Mouse (Mus musculus) kidney, adult 2 months (tissue): ENCODE measurements around the gene Kcna2. TPM values are rescaled to one million over a fixed set of nuclear protein-coding genes. Genes with fewer than 3 reads are reported as not detected.

Source experiments
- DNase-seq: peaks from one replicate; pipeline ENCODE4 v3.0.0; 2021
- H3K27ac ChIP-seq: fragments of 200-500 bp; 2 replicates; pipeline ENCODE4 v1.5.1; 2012; ENCODE audit warnings: low read depth, low read length, control low read depth, inconsistent platforms; ENCODE audit not compliant: insufficient read depth
- H3K27me3 ChIP-seq: fragments of 200-500 bp; replicated peaks from 2 replicates; pipeline ENCODE4 v1.6.1; 2012; ENCODE audit warnings: mild to moderate bottlenecking, moderate library complexity, low read length, inconsistent platforms; ENCODE audit not compliant: control insufficient read depth, insufficient read depth
- H3K36me3 ChIP-seq: fragments of 200-500 bp; 2 replicates; pipeline ENCODE4 v1.6.1; 2012; ENCODE audit warnings: mild to moderate bottlenecking, moderate library complexity, low read length, inconsistent platforms; ENCODE audit not compliant: control insufficient read depth, insufficient read depth
- H3K4me1 ChIP-seq: fragments of 200-500 bp; 2 replicates; pipeline ENCODE4 v1.6.1; 2011; ENCODE audit warnings: low read length; ENCODE audit not compliant: control insufficient read depth, insufficient read depth
- H3K4me3 ChIP-seq: fragments of 200-500 bp; 2 replicates; pipeline ENCODE4 v1.5.1; 2011; ENCODE audit warnings: mild to moderate bottlenecking, low read depth, low read length, control low read depth; ENCODE audit not compliant: insufficient read depth
- CTCF ChIP-seq: fragments of 200-500 bp; conservative IDR thresholded peaks from 2 replicates; pipeline ENCODE4 v1.5.1; 2011; ENCODE audit warnings: low read depth, mild to moderate bottlenecking, control low read depth, low read length, moderate library complexity, mixed read lengths; ENCODE audit not compliant: insufficient read depth, insufficient read length
- POLR2A ChIP-seq: fragments of 200-500 bp; IDR thresholded peaks from one replicate; pipeline ENCODE4 v1.6.1; 2011; ENCODE audit warnings: low read depth, low read length, control low read depth
- WGBS: fragments of 180-500 bp; shearing (Covaris S2); methylation state at CpG from one replicate; pipeline ENCODE4 v1.1.7; 2018; 5-methylcytosine and 5-hydroxymethylcytosine counted together
- polyA plus RNA-seq: library from polyadenylated mRNA; depleted of rRNA; stranded (reverse); fragments of >200 nt; gene quantifications from 2 replicates; pipeline ENCODE4 v1.2.3, GENCODE M21; 2012

Kcna2 gene
- polyA plus RNA-seq, 1 experiment, result 0.34 TPM

- DNase-seq, result no peak
- no peaks in the 10 kb centered on the region for H3K4me1 ChIP-seq
- no peaks in the 10 kb centered on the region for H3K36me3 ChIP-seq
- H3K27ac ChIP-seq, result no peak overlapping the region
- H3K4me3 ChIP-seq, result no peak overlapping the region
- H3K27me3 ChIP-seq, result no peaks in the 10 kb centered on the region
- TF ChIP-seq CTCF, result no peak
- no peak for TF ChIP-seq POLR2A
- whole genome bisulfite sequencing, result 80% methylated on average over 2 of the region's 2 CpGs
Measured at GRCm38 (mm10) chr3:107129251-107129650, 28.3 kb downstream of the Kcna2 start.

DNA sequence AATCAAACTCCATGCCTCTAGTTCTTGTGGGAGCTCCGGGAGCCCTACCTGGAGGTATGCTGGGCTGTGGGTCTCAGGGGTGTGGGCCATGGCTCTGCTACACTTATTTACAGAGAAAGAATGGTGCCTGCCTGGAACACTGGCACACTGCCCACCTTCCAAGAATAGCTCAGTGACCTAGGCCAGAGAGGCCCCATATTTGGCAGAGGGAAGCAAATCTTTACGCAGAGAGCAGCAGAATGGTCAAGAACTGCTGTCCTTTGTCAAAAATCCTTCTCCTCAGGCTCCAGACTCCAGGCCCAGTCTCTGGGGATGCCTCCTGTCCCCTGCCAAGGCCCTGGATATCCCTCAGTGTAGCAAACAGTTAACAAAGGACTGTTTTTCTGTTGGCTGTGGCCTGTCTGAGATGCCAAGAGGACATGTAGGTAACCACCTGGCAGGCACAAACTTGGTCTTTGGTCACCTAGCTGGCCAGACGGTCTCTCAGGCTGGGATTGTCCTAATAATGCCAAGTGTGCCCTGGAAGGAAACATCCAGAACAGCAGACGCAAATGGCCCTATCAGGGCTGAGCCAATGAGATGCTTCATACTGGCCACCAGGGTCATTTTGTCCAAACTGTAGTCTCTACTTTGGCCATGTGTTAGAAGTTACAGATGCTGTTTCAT is 29.8 kb downstream of the Kcna2 start:
- DNase-seq, result peak; percentile 58
- WGBS, result 47% methylated on average over 4 of the region's 4 CpGs

GRCm38 (mm10) chr3:107131846-107132245 is 30.9 kb downstream of the Kcna2 start:
- no peaks in the 10 kb centered on the region for H3K4me1 ChIP-seq
- no peak overlapping the region for H3K4me3 ChIP-seq
- H3K36me3 ChIP-seq, result no peaks in the 10 kb centered on the region
- H3K27me3 ChIP-seq, result no peaks in the 10 kb centered on the region
- DNase-seq, result no peak
- WGBS, result 66% methylated on average over 6 of the region's 6 CpGs
- no peak overlapping the region for H3K27ac ChIP-seq
- no peak for TF ChIP-seq POLR2A
- TF ChIP-seq CTCF, result no peak

More for the DNA sequence above, 29.8 kb downstream of the Kcna2 start:
- no peak overlapping the region for H3K4me3 ChIP-seq
- H3K27me3 ChIP-seq, result no peaks in the 10 kb centered on the region
- TF ChIP-seq POLR2A (no peak), CTCF (no peak)
- no peaks in the 10 kb centered on the region for H3K36me3 ChIP-seq
- H3K27ac ChIP-seq, result no peak overlapping the region
- no peaks in the 10 kb centered on the region for H3K4me1 ChIP-seq

DNA sequence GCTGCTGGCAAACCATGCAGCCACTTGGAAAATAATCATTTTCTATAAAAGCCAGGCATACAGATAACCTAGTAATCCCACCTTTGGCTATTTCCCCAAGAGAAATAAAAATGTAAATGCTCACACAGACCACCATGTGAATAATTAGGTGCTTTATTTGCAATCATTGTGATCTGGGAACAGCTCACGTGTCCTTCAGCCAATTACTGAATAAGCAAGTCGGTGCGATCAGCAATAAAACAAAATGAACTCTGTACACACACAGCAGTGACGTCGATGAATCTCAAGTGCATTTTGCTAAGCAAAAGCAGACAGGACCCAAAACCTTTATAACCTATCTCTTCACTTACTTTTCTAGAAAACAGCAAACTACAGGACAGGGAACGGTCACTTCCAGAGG is 31.7 kb downstream of the Kcna2 start:
- 72% methylated on average over 6 of the region's 6 CpGs for WGBS
- no peak for DNase-seq
- Histone ChIP-seq H3K27me3 (no peaks in the 10 kb centered on the region), H3K4me1 (no peaks in the 10 kb centered on the region), H3K4me3 (no peak overlapping the region), H3K36me3 (no peaks in the 10 kb centered on the region), H3K27ac (no peak overlapping the region)
- TF ChIP-seq POLR2A (no peak), CTCF (no peak)

- H3K27me3 ChIP-seq, result no peaks in the 10 kb centered on the region
- no peak overlapping the region for H3K27ac ChIP-seq
- H3K4me1 ChIP-seq, result no peaks in the 10 kb centered on the region
- TF ChIP-seq POLR2A (no peak), CTCF (no peak)
- 80% methylated on average over 3 of the region's 3 CpGs for WGBS
- no peak overlapping the region for H3K4me3 ChIP-seq
- DNase-seq, result no peak
- no peaks in the 10 kb centered on the region for H3K36me3 ChIP-seq
Measured at GRCm38 (mm10) chr3:107134457-107134856, 33.5 kb downstream of the Kcna2 start.

GRCm38 (mm10) chr3:107147126-107147525 is 46.2 kb downstream of the Kcna2 start:
- Histone ChIP-seq H3K27ac (no peak overlapping the region), H3K4me1 (no peaks in the 10 kb centered on the region), H3K27me3 (no peaks in the 10 kb centered on the region), H3K4me3 (no peak overlapping the region), H3K36me3 (no peaks in the 10 kb centered on the region)
- DNase-seq, result no peak
- TF ChIP-seq POLR2A, result no peak
- no peak for TF ChIP-seq CTCF
- 82% methylated on average over 7 of the region's 7 CpGs for WGBS

DNA sequence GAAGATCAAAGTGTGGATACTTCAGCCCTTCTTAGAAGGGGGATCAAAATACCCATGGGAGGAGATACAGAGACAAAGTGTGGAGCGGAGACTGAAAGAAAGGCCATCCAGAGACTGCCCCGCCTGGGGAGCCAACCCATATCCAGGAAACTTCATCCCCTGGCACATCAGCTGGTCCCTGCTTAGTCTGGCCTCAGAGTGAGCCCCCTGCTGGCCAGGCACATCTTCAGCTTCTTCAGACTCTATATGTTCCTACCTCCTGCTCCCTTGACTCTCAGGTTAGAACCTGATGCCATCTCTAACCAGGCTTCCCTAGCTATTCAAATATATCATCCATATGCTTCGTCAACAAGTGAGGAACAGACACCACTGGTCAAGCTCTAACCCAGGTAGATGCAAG is 48.1 kb downstream of the Kcna2 start:
- Histone ChIP-seq H3K27me3 (no peaks in the 10 kb centered on the region), H3K27ac (no peak overlapping the region), H3K4me3 (no peak overlapping the region), H3K36me3 (no peaks in the 10 kb centered on the region), H3K4me1 (no peaks in the 10 kb centered on the region)
- TF ChIP-seq POLR2A, result no peak
- TF ChIP-seq CTCF, result peak; percentile 66
- 62% methylated on average over 3 of the region's 3 CpGs for WGBS
- peak; percentile 24 for DNase-seq
